Mouse (Mus musculus): Measurements from ENCODE around the gene Acox3. TPM values are rescaled to one million over a fixed set of nuclear protein-coding genes. Genes with fewer than 3 reads are reported as not detected.

Acox3 gene
- polyA plus RNA-seq, 1 experiment from 2014 or later = 15.0 TPM

GRCm38 (mm10) chr5:35611900-35612299, 29.1 kb downstream of the Acox3 start:
- Histone ChIP-seq H3K9me3 (replicated peaks; ENCODE audit: low read length) (no peaks in the 10 kb centered on the region), H3K27me3 (ENCODE audit: insufficient read depth, low read length) (no peaks in the 10 kb centered on the region), H3K4me1 (replicated peaks; ENCODE audit: insufficient read depth, low read length) (peaks cover 15% of the 10 kb centered on the region; the same call in 1 of the 2 replicates), H3K27ac (no peak overlapping the region), H3K36me3 (ENCODE audit: insufficient read depth, low read length) (peaks cover 3% of the 10 kb centered on the region; the same call in 1 of the 2 replicates), H3K4me3 (replicated peaks; ENCODE audit: low read depth, low read length) (no peak overlapping the region), H3K4me2 (ENCODE audit: low read length) (no peak overlapping the region), H3K9ac (ENCODE audit: low read depth, low read length) (no peak overlapping the region)
- TF ChIP-seq CTCF (IDR thresholded peaks at IDR 0.05; ENCODE audit: low read depth) = 0 out of 2 replicates have a peak, but pooled peaks have one; percentile 7
- 77% methylated on average over 11 of the region's 11 CpGs for WGBS
- DNase-seq (ENCODE audit: low spot score) (no peak), ATAC-seq (replicated peaks; ENCODE audit: low FRiP score, low read depth) (no peak)

- TF ChIP-seq CTCF (IDR thresholded peaks at IDR 0.05; ENCODE audit: low read depth) = no peak
- Histone ChIP-seq H3K4me3 (replicated peaks; ENCODE audit: low read depth, low read length) (no peak overlapping the region), H3K9me3 (replicated peaks; ENCODE audit: low read length) (no peaks in the 10 kb centered on the region), H3K9ac (ENCODE audit: low read depth, low read length) (no peak overlapping the region), H3K4me1 (replicated peaks; ENCODE audit: insufficient read depth, low read length) (peaks cover 23% of the 10 kb centered on the region), H3K36me3 (ENCODE audit: insufficient read depth, low read length) (peaks cover 3% of the 10 kb centered on the region; the same call in 1 of the 2 replicates), H3K27me3 (ENCODE audit: insufficient read depth, low read length) (no peaks in the 10 kb centered on the region), H3K4me2 (ENCODE audit: low read length) (no peak overlapping the region), H3K27ac (no peak overlapping the region)
- ATAC-seq (replicated peaks; ENCODE audit: low FRiP score, low read depth) (no peak), DNase-seq (ENCODE audit: low spot score) (no peak)
- whole genome bisulfite sequencing = 78% methylated on average over 8 of the region's 8 CpGs
These were observed 29.9 kb downstream of the Acox3 start for GRCm38 (mm10) chr5:35612722-35613121.

GRCm38 (mm10) chr5:35616943-35617342, 34.1 kb downstream of the Acox3 start:
- H3K4me1 ChIP-seq (replicated peaks; ENCODE audit: insufficient read depth, low read length) = peaks cover 13% of the 10 kb centered on the region; the same call in 1 of the 2 replicates
- H3K9ac ChIP-seq (ENCODE audit: low read depth, low read length) = no peak overlapping the region
- 0 out of 2 replicates have a peak, but pooled peaks have one; percentile 8 for ATAC-seq (replicated peaks; ENCODE audit: low FRiP score, low read depth)
- no peak overlapping the region for H3K4me2 ChIP-seq (ENCODE audit: low read length)
- H3K27ac ChIP-seq = peak overlapping the region; percentile 70
- peaks cover 3% of the 10 kb centered on the region; the same call in 1 of the 2 replicates for H3K36me3 ChIP-seq (ENCODE audit: insufficient read depth, low read length)
- no peaks in the 10 kb centered on the region for H3K9me3 ChIP-seq (replicated peaks; ENCODE audit: low read length)
- 15% methylated on average over 5 of the region's 5 CpGs for WGBS
- H3K27me3 ChIP-seq (ENCODE audit: insufficient read depth, low read length) = no peaks in the 10 kb centered on the region
- DNase-seq (ENCODE audit: low spot score) = peak; percentile 58
- TF ChIP-seq CTCF (IDR thresholded peaks at IDR 0.05; ENCODE audit: low read depth) = no peak
- H3K4me3 ChIP-seq (replicated peaks; ENCODE audit: low read depth, low read length) = no peak overlapping the region

GRCm38 (mm10) chr5:35621114-35621513, 38.3 kb downstream of the Acox3 start:
- H3K4me3 ChIP-seq (replicated peaks; ENCODE audit: low read depth, low read length) = no peak overlapping the region
- no peak for ATAC-seq (replicated peaks; ENCODE audit: low FRiP score, low read depth)
- H3K9ac ChIP-seq (ENCODE audit: low read depth, low read length) = no peak overlapping the region
- 47% methylated on average over 4 of the region's 4 CpGs for WGBS
- H3K27me3 ChIP-seq (ENCODE audit: insufficient read depth, low read length) = no peaks in the 10 kb centered on the region
- no peaks in the 10 kb centered on the region for H3K36me3 ChIP-seq (ENCODE audit: insufficient read depth, low read length)
- no peak overlapping the region for H3K27ac ChIP-seq
- no peak for TF ChIP-seq CTCF (IDR thresholded peaks at IDR 0.05; ENCODE audit: low read depth)
- H3K9me3 ChIP-seq (replicated peaks; ENCODE audit: low read length) = no peaks in the 10 kb centered on the region
- H3K4me2 ChIP-seq (ENCODE audit: low read length) = no peak overlapping the region
- peaks cover 13% of the 10 kb centered on the region; the same call in 1 of the 2 replicates for H3K4me1 ChIP-seq (replicated peaks; ENCODE audit: insufficient read depth, low read length)
- no peak for DNase-seq (ENCODE audit: low spot score)

- no peak overlapping the region for H3K4me3 ChIP-seq (replicated peaks; ENCODE audit: low read depth, low read length)
- H3K4me1 ChIP-seq (replicated peaks; ENCODE audit: insufficient read depth, low read length) = no peaks in the 10 kb centered on the region
- H3K36me3 ChIP-seq (ENCODE audit: insufficient read depth, low read length) = no peaks in the 10 kb centered on the region
- H3K9ac ChIP-seq (ENCODE audit: low read depth, low read length) = no peak overlapping the region
- H3K27ac ChIP-seq = no peak overlapping the region
- no peaks in the 10 kb centered on the region for H3K27me3 ChIP-seq (ENCODE audit: insufficient read depth, low read length)
- H3K4me2 ChIP-seq (ENCODE audit: low read length) = no peak overlapping the region
- no peaks in the 10 kb centered on the region for H3K9me3 ChIP-seq (replicated peaks; ENCODE audit: low read length)
- no peak for DNase-seq (ENCODE audit: low spot score)
- ATAC-seq (replicated peaks; ENCODE audit: low FRiP score, low read depth) = no peak
- no peak for TF ChIP-seq CTCF (IDR thresholded peaks at IDR 0.05; ENCODE audit: low read depth)
These were observed 41.0 kb downstream of the Acox3 start for GRCm38 (mm10) chr5:35623831-35624230.

- no peak for TF ChIP-seq CTCF (IDR thresholded peaks at IDR 0.05; ENCODE audit: low read depth)
- Histone ChIP-seq H3K27ac (no peak overlapping the region), H3K9ac (ENCODE audit: low read depth, low read length) (no peak overlapping the region), H3K27me3 (ENCODE audit: insufficient read depth, low read length) (no peaks in the 10 kb centered on the region), H3K4me3 (replicated peaks; ENCODE audit: low read depth, low read length) (no peak overlapping the region), H3K4me2 (ENCODE audit: low read length) (no peak overlapping the region), H3K9me3 (replicated peaks; ENCODE audit: low read length) (no peaks in the 10 kb centered on the region), H3K4me1 (replicated peaks; ENCODE audit: insufficient read depth, low read length) (no peaks in the 10 kb centered on the region), H3K36me3 (ENCODE audit: insufficient read depth, low read length) (no peaks in the 10 kb centered on the region)
- DNase-seq (ENCODE audit: low spot score) (peak; percentile 16), ATAC-seq (replicated peaks; ENCODE audit: low FRiP score, low read depth) (no peak)
- WGBS = 57% methylated on average over 4 of the region's 4 CpGs
These were observed 42.0 kb downstream of the Acox3 start for GRCm38 (mm10) chr5:35624751-35625239.

GRCm38 (mm10) chr5:35626408-35626807, 43.6 kb downstream of the Acox3 start:
- Histone ChIP-seq H3K4me1 (replicated peaks; ENCODE audit: insufficient read depth, low read length) (no peaks in the 10 kb centered on the region), H3K9me3 (replicated peaks; ENCODE audit: low read length) (no peaks in the 10 kb centered on the region), H3K4me2 (ENCODE audit: low read length) (no peak overlapping the region), H3K4me3 (replicated peaks; ENCODE audit: low read depth, low read length) (no peak overlapping the region), H3K9ac (ENCODE audit: low read depth, low read length) (no peak overlapping the region), H3K27me3 (ENCODE audit: insufficient read depth, low read length) (no peaks in the 10 kb centered on the region), H3K27ac (no peak overlapping the region), H3K36me3 (ENCODE audit: insufficient read depth, low read length) (no peaks in the 10 kb centered on the region)
- no peak for DNase-seq (ENCODE audit: low spot score)
- TF ChIP-seq CTCF (IDR thresholded peaks at IDR 0.05; ENCODE audit: low read depth) = no peak
- 94% methylated on average over 2 of the region's 2 CpGs for WGBS
- ATAC-seq (replicated peaks; ENCODE audit: low FRiP score, low read depth) = no peak
